Mouse (Mus musculus): ENCODE data around the gene Amy1. TPM values are rescaled to one million over a fixed set of nuclear protein-coding genes. Genes with fewer than 3 reads are reported as not detected.
"Not testable (repeated sequence)": the region's sequence is repeated elsewhere in the genome, so short reads cannot be mapped to it uniquely, and the experiment has no call there.

Gene Amy1
- total RNA-seq (2014; rRNA removed; ENCODE audit: low replicate concordance) (0.38 and 0.43 TPM in 2 replicates), polyA plus RNA-seq (2015; fragmentation: Nextera tagmentation; extraction: Ambion mirVana) (2.3 and 2.9 TPM in 2 replicates)

DNA sequence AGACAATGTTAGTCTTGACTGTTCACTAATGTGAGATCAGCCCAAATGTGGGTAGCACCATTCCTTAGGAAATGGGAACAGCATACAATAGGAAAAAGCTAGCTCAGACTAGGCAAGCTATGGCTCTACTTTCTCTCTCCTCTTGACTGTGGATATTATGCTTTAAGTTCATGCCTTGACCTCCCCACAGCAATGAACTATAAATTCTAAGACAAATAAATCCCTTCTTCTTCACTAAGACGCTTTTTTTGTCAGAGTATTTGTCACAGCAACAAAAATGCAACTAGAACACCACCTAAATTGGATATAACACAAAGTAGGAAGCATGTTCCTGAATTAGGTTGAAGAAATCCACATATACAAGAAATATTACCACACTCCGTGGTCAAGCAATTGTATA lies at the start of gene Amy1:
Gene Amy1, minus strand, starts transcription at position 101 of the 400 bp plus-strand sequence.
- TF ChIP-seq CTCF (IDR thresholded peaks at IDR 0.05; ENCODE audit: low read depth) (no peak), EP300 (IDR thresholded peaks at IDR 0.05; ENCODE audit: low read depth) (no peak)
- Histone ChIP-seq H3K4me3 (ENCODE audit: low read depth, low read length) (no peak within 1 kb of the TSS), H3K27ac (ENCODE audit: low read depth) (no peak within 1 kb of the TSS), H3K9ac (replicated peaks; ENCODE audit: low read depth, low read length) (no peak within 1 kb of the TSS), H3K27me3 (ENCODE audit: control insufficient read depth, insufficient read depth, low read length) (no peaks in the 10 kb centered on the region), H3K4me1 (ENCODE audit: control insufficient read depth, insufficient read depth) (no peaks in the 10 kb centered on the region), H3K36me3 (replicated peaks; ENCODE audit: control insufficient read depth, insufficient read depth, low read length) (peaks cover 22% of the 10 kb centered on the region), H3K9me3 (replicated peaks; ENCODE audit: control insufficient read depth, low read length) (no peaks in the 10 kb centered on the region), H3K4me2 (ENCODE audit: low read depth, low read length) (no peak within 1 kb of the TSS)
- no peak for DNase-seq (ENCODE audit: low spot score)
- WGBS: 91% methylated on average over 2 of the region's 2 CpGs
- no peak for ATAC-seq (ENCODE audit: insufficient read depth, low read depth)

DNA sequence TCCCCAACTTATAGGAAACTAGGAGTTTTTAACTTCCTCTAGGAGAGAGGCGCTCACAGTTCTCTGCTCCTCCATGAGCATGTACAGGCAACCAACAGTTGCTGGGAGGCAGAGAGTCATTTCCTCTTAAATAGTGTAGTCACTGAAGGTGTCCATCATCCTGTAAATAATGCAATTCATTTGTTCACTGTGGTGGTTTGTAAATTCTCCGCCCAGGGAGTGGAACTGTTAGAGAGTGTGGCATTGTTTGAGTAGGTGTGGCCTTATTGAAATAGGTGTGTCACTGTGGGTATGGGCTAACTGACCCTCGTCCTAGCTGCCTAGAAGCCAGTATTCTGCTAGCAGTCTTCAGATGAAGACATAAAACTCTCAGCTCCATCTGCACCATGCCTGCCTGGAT lies 47.8 kb upstream of the Amy1 start:
- Histone ChIP-seq H3K4me3 (ENCODE audit: low read depth, low read length) (no peak overlapping the region), H3K4me2 (ENCODE audit: low read depth, low read length) (no peak overlapping the region), H3K27ac (ENCODE audit: low read depth) (no peak overlapping the region), H3K36me3 (replicated peaks; ENCODE audit: control insufficient read depth, insufficient read depth, low read length) (no peaks in the 10 kb centered on the region), H3K9ac (replicated peaks; ENCODE audit: low read depth, low read length) (no peak overlapping the region), H3K27me3 (ENCODE audit: control insufficient read depth, insufficient read depth, low read length) (no peaks in the 10 kb centered on the region), H3K4me1 (ENCODE audit: control insufficient read depth, insufficient read depth) (no peaks in the 10 kb centered on the region), H3K9me3 (replicated peaks; ENCODE audit: control insufficient read depth, low read length) (no peaks in the 10 kb centered on the region)
- no peak for TF ChIP-seq CTCF (IDR thresholded peaks at IDR 0.05; ENCODE audit: low read depth)
- no peak for TF ChIP-seq EP300 (IDR thresholded peaks at IDR 0.05; ENCODE audit: low read depth)
- DNase-seq (ENCODE audit: low spot score): no peak
- 82% methylated on average over 3 of the region's 3 CpGs for WGBS
- ATAC-seq (ENCODE audit: insufficient read depth, low read depth): no peak

DNA sequence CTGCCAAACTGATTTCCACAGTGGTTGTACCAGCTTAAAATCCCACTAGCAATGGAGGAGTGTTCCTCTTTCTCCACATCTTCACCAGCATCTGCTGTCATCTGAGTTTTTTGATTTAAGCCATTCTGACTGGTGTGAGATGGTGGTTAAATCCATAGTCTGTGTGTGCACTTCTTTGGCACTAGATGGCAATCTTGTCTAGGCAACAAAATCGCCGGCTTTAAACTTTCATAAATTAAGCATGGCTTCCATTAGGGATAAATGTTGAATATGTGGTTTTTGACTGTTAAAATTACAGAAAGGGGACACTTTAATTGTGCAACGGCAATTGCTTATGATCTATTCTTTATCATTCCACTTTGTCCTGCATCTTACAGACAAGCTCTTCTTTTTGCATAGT lies 44.9 kb upstream of the Amy1 start:
- not testable (repeated sequence) for H3K9me3 ChIP-seq (replicated peaks; ENCODE audit: control insufficient read depth, low read length)
- 37% methylated on average over 3 of the region's 3 CpGs for WGBS

DNA sequence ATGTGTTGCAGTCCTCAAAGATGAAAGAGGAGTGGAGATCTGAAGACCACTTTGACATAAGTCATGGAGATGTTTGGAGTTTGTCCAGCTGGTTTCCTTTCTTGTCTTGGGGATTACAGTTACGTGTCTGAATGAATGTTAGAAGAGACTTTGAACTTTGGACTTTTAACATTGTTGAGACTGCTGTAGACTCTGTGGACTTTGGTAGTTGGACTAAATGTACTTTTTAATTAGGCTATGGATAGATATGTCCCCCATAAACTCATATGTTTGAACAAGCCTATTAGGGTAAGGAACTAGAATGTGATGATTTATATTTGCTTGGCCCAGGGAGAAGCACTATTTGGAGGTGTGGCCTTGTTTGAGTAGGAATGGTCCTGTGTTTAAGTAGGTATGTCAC lies 33.0 kb upstream of the Amy1 start:
- no peak for ATAC-seq (ENCODE audit: insufficient read depth, low read depth)
- WGBS: 63% methylated on average over 1 of the region's 1 CpGs
- TF ChIP-seq EP300 (IDR thresholded peaks at IDR 0.05; ENCODE audit: low read depth) (no peak), CTCF (IDR thresholded peaks at IDR 0.05; ENCODE audit: low read depth) (no peak)

More for the DNA sequence above, 44.9 kb upstream of the Amy1 start:
- not testable (repeated sequence) for ATAC-seq (ENCODE audit: insufficient read depth, low read depth); H3K4me1 ChIP-seq (ENCODE audit: control insufficient read depth, insufficient read depth); H3K4me3 ChIP-seq (ENCODE audit: low read depth, low read length); H3K36me3 ChIP-seq (replicated peaks; ENCODE audit: control insufficient read depth, insufficient read depth, low read length); H3K27me3 ChIP-seq (ENCODE audit: control insufficient read depth, insufficient read depth, low read length); H3K4me2 ChIP-seq (ENCODE audit: low read depth, low read length); H3K9ac ChIP-seq (replicated peaks; ENCODE audit: low read depth, low read length); H3K27ac ChIP-seq (ENCODE audit: low read depth)
- peak; percentile 12 for DNase-seq (ENCODE audit: low spot score)
- peak; percentile 50 for TF ChIP-seq CTCF (IDR thresholded peaks at IDR 0.05; ENCODE audit: low read depth)

DNA sequence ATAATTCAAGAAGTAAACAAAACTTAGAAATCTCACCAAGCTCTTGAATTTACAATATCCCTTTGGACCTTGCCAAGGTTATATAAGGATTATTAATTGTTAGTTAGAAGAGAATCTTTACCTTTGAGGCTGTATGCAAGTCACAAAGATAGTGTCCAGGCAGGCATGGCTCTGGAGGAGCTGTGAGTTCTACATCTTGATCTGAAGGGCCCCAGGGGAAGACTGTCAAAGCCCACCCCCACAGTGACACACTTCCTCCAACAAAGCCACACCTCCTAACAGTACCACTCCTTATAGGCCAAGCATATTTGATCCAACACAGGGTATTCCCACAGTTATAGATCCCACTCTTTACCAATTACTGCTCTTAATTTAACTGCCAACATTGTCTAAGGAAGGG lies 27.7 kb upstream of the Amy1 start:
- no peak for DNase-seq (ENCODE audit: low spot score)
- Histone ChIP-seq H3K4me1 (ENCODE audit: control insufficient read depth, insufficient read depth) (peaks cover 6% of the 10 kb centered on the region; the same call in 1 of the 2 replicates), H3K27ac (ENCODE audit: low read depth) (no peak overlapping the region), H3K36me3 (replicated peaks; ENCODE audit: control insufficient read depth, insufficient read depth, low read length) (no peaks in the 10 kb centered on the region), H3K9ac (replicated peaks; ENCODE audit: low read depth, low read length) (no peak overlapping the region), H3K9me3 (replicated peaks; ENCODE audit: control insufficient read depth, low read length) (no peaks in the 10 kb centered on the region), H3K4me3 (ENCODE audit: low read depth, low read length) (no peak overlapping the region), H3K4me2 (ENCODE audit: low read depth, low read length) (no peak overlapping the region), H3K27me3 (ENCODE audit: control insufficient read depth, insufficient read depth, low read length) (no peaks in the 10 kb centered on the region)
- TF ChIP-seq CTCF (IDR thresholded peaks at IDR 0.05; ENCODE audit: low read depth): no peak
- TF ChIP-seq EP300 (IDR thresholded peaks at IDR 0.05; ENCODE audit: low read depth): no peak
- ATAC-seq (ENCODE audit: insufficient read depth, low read depth): no peak

More for the DNA sequence above, 33.0 kb upstream of the Amy1 start:
- Histone ChIP-seq H3K27ac (ENCODE audit: low read depth) (no peak overlapping the region), H3K9me3 (replicated peaks; ENCODE audit: control insufficient read depth, low read length) (no peaks in the 10 kb centered on the region), H3K4me1 (ENCODE audit: control insufficient read depth, insufficient read depth) (no peaks in the 10 kb centered on the region), H3K4me3 (ENCODE audit: low read depth, low read length) (no peak overlapping the region), H3K27me3 (ENCODE audit: control insufficient read depth, insufficient read depth, low read length) (no peaks in the 10 kb centered on the region), H3K9ac (replicated peaks; ENCODE audit: low read depth, low read length) (no peak overlapping the region), H3K4me2 (ENCODE audit: low read depth, low read length) (no peak overlapping the region), H3K36me3 (replicated peaks; ENCODE audit: control insufficient read depth, insufficient read depth, low read length) (no peaks in the 10 kb centered on the region)
- no peak for DNase-seq (ENCODE audit: low spot score)

DNA sequence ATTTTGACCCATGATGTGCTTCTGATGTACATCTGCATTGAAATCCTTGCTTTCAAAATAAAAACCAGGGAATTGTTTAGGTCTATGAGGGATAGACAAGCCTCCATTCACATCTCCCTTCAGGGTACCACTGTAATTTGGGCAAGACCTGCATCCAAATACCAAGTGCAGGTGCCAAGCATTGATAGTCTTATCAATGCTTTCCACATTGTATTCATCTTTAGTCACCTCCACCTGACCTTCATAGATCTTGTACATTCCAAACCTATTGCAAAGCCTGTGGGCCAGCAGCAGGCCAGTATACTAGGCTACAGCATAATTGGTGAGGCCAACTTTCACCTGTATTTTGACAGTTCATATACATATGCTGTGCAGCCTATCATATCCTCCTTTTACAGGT lies 25.1 kb upstream of the Amy1 start:
- no peak for DNase-seq (ENCODE audit: low spot score)
- no peak for ATAC-seq (ENCODE audit: insufficient read depth, low read depth)
- Histone ChIP-seq H3K27ac (ENCODE audit: low read depth) (no peak overlapping the region), H3K27me3 (ENCODE audit: control insufficient read depth, insufficient read depth, low read length) (no peaks in the 10 kb centered on the region), H3K9me3 (replicated peaks; ENCODE audit: control insufficient read depth, low read length) (no peaks in the 10 kb centered on the region), H3K9ac (replicated peaks; ENCODE audit: low read depth, low read length) (no peak overlapping the region), H3K4me2 (ENCODE audit: low read depth, low read length) (no peak overlapping the region), H3K4me1 (ENCODE audit: control insufficient read depth, insufficient read depth) (peaks cover 11% of the 10 kb centered on the region), H3K36me3 (replicated peaks; ENCODE audit: control insufficient read depth, insufficient read depth, low read length) (peaks cover 3% of the 10 kb centered on the region; the same call in 1 of the 2 replicates), H3K4me3 (ENCODE audit: low read depth, low read length) (no peak overlapping the region)
- TF ChIP-seq EP300 (IDR thresholded peaks at IDR 0.05; ENCODE audit: low read depth): no peak
- TF ChIP-seq CTCF (IDR thresholded peaks at IDR 0.05; ENCODE audit: low read depth): no peak
